Mouse (Mus musculus) intestine, embryonic 15.5 days (tissue): ENCODE results near the gene Ghsr. TPM values are rescaled to one million over a fixed set of nuclear protein-coding genes. Genes with fewer than 3 reads are reported as not detected.
"Not testable (repeated sequence)": the region's sequence is repeated elsewhere in the genome, so short reads cannot be mapped to it uniquely, and the experiment has no call there.

ENCODE experiments used
- ATAC-seq: fragments of 200-750 bp; cut with Nextera tagmentation; 2 replicates; pipeline ENCODE4 v1.8.0; 2017; ENCODE audit warnings: moderate TSS enrichment, moderate library complexity
- H3K27ac ChIP-seq: fragments of 300-500 bp; sonication (generic); 2 replicates; pipeline ENCODE4 v1.5.1; 2015; ENCODE audit warnings: mild to moderate bottlenecking, inconsistent platforms
- H3K27me3 ChIP-seq: fragments of 300-500 bp; sonication (generic); replicated peaks from 2 replicates; pipeline ENCODE4 v1.6.1; 2015; ENCODE audit warnings: inconsistent platforms
- H3K36me3 ChIP-seq: fragments of 300-500 bp; sonication (generic); 2 replicates; pipeline ENCODE4 v1.6.1; 2015; ENCODE audit warnings: inconsistent platforms
- H3K4me1 ChIP-seq: fragments of 300-500 bp; sonication (generic); replicated peaks from 2 replicates; pipeline ENCODE4 v1.6.1; 2015; ENCODE audit warnings: inconsistent platforms
- H3K4me2 ChIP-seq: fragments of 300-500 bp; sonication (generic); replicated peaks from 2 replicates; pipeline ENCODE4 v1.6.1; 2015; ENCODE audit warnings: mild to moderate bottlenecking, inconsistent platforms
- H3K4me3 ChIP-seq: fragments of 300-500 bp; sonication (generic); replicated peaks from 2 replicates; pipeline ENCODE4 v1.5.1; 2015; ENCODE audit warnings: inconsistent platforms
- H3K9ac ChIP-seq: fragments of 300-500 bp; sonication (generic); 2 replicates; pipeline ENCODE4 v1.6.1; 2015; ENCODE audit warnings: inconsistent platforms
- H3K9me3 ChIP-seq: fragments of 300-500 bp; sonication (generic); 2 replicates; pipeline ENCODE4 v1.6.1; 2016; ENCODE audit warnings: inconsistent platforms
- WGBS: fragments of 180-500 bp; shearing (Covaris S2); methylation state at CpG from one replicate; pipeline ENCODE4 v1.1.7; 2015; 5-methylcytosine and 5-hydroxymethylcytosine counted together
- polyA plus RNA-seq: library from polyadenylated mRNA; unstranded; fragments of >200 nt; fragmentation: Nextera tagmentation; extraction: Ambion mirVana; gene quantifications from 2 replicates; pipeline ENCODE4 v1.2.1, GENCODE M21; 2015

Gene Ghsr
- polyA plus RNA-seq, 1 experiment from 2014 or later, result not detected

DNA sequence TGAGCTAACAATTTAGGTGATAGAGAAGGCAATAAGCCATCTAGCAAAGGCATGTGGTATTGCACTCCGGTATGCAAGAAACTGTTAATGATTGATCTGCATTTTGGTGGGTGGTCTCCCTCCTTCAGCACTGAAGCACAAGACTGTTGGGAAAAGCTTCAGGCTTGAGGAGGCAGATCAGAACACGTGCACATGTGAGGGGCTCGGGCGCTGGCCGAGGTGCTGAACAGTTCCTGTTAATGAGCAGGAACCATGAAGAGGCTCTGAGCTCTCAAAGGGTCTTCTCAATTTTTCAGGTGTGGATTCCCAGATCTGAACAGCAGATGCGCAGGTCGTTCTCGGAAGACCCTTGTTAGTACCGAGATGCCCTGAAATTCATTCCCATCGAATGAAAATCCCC lies 1.0 kb upstream of the Ghsr start:
- WGBS, result 7% methylated on average over 10 of the region's 10 CpGs
- Histone ChIP-seq H3K4me1 (peaks cover 8% of the 10 kb centered on the region), H3K9me3 (no peaks in the 10 kb centered on the region), H3K4me2 (no peak overlapping the region), H3K36me3 (no peaks in the 10 kb centered on the region), H3K9ac (no peak overlapping the region), H3K27ac (no peak overlapping the region), H3K27me3 (peaks cover 37% of the 10 kb centered on the region), H3K4me3 (no peak overlapping the region)
- no peak for ATAC-seq

DNA sequence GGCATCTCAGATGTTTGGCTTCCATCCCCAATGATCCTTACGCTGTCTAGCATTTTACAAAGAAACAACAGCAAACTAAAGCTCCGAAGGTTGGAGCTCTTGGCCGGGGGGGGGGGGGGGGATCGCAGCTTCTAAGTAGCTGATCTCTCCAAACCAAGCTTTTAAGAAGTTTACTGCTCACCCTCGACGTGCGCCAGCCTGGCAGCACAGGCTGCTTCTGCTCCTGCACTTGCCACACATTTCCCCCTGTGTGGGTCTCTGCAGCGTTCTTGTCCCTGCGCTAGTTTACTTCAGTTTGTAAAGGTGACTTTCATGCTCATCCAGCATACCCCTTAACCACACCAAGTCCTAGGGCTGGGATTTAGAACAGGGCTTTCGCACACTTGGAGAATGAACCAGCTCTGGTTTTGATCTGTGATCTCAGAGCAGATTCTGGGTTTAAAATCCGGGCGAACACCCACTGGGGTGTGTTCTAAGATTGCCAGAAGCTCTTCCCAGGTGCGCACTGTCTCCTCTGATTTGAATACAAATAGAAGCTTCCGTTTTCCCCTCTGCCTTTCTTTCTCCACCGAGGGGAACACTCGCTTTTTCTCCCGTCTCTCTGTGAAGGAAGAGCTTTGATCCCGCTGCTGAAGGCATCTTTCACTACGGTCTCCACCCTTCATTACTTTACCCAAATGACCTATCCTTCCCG lies 422 bp upstream of the Ghsr start:
- no peak overlapping the region for H3K9ac ChIP-seq
- H3K27ac ChIP-seq, result no peak overlapping the region
- 5% methylated on average over 20 of the region's 20 CpGs for WGBS
- no peaks in the 10 kb centered on the region for H3K9me3 ChIP-seq
- H3K36me3 ChIP-seq, result no peaks in the 10 kb centered on the region
- peaks cover 8% of the 10 kb centered on the region for H3K4me1 ChIP-seq
- no peak overlapping the region for H3K4me3 ChIP-seq
- H3K4me2 ChIP-seq, result no peak overlapping the region
- H3K27me3 ChIP-seq, result peaks cover 37% of the 10 kb centered on the region
- ATAC-seq, result no peak

DNA sequence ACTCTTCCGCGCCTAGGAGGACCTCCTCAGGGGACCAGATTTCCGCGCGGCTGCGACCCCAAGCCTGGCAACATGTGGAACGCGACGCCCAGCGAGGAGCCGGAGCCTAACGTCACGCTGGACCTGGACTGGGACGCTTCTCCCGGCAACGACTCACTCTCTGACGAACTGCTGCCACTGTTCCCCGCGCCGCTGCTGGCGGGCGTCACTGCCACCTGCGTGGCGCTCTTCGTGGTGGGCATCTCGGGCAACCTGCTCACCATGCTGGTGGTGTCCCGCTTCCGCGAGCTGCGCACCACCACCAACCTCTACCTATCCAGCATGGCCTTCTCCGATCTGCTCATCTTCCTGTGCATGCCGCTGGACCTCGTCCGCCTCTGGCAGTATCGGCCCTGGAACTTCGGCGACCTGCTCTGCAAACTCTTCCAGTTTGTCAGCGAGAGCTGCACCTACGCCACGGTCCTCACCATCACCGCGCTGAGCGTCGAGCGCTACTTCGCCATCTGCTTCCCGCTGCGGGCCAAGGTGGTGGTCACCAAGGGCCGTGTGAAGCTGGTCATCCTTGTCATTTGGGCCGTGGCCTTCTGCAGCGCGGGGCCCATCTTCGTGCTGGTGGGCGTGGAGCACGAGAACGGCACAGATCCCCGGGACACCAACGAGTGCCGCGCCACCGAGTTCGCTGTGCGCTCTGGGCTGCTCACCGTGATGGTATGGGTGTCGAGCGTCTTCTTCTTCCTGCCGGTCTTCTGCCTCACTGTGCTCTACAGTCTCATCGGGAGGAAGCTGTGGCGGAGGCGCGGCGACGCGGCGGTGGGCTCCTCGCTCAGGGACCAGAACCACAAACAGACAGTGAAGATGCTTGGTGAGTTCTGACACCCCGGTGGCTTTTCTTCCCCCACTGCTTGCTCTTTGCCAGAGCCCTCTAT lies 837 bp downstream of the Ghsr start:
- H3K27ac ChIP-seq, result no peak overlapping the region
- H3K4me2 ChIP-seq, result peak overlapping the region; percentile 50
- peak overlapping the region; percentile 16; the same call in 1 of the 2 replicates for H3K4me3 ChIP-seq
- no peak overlapping the region for H3K9ac ChIP-seq
- H3K27me3 ChIP-seq, result peaks cover 37% of the 10 kb centered on the region
- ATAC-seq, result no peak
- H3K4me1 ChIP-seq, result peaks cover 8% of the 10 kb centered on the region
- H3K9me3 ChIP-seq, result no peaks in the 10 kb centered on the region
- no peaks in the 10 kb centered on the region for H3K36me3 ChIP-seq
- WGBS, result 2% methylated on average over 77 of the region's 77 CpGs

DNA sequence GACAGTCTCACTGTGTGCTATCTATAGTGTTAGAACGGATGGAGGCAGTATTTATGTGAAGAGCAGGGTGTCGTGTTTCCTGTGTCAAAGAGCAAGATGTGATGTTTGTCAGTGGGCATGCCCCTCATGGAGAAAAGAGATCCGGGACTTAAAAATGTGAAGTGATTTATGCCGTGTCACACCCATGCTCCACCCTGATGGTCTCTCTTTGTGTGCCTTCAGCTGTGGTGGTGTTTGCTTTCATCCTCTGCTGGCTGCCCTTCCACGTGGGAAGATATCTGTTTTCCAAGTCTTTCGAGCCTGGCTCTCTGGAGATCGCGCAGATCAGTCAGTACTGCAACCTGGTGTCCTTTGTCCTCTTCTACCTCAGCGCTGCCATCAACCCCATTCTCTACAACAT lies 3.2 kb downstream of the Ghsr start:
- peaks cover 8% of the 10 kb centered on the region for H3K4me1 ChIP-seq
- no peak overlapping the region for H3K4me2 ChIP-seq
- H3K27me3 ChIP-seq, result peaks cover 37% of the 10 kb centered on the region
- no peaks in the 10 kb centered on the region for H3K36me3 ChIP-seq
- WGBS, result 46% methylated on average over 9 of the region's 9 CpGs
- H3K4me3 ChIP-seq, result no peak overlapping the region
- H3K9ac ChIP-seq, result no peak overlapping the region
- no peak overlapping the region for H3K27ac ChIP-seq
- no peak for ATAC-seq
- H3K9me3 ChIP-seq, result no peaks in the 10 kb centered on the region

DNA sequence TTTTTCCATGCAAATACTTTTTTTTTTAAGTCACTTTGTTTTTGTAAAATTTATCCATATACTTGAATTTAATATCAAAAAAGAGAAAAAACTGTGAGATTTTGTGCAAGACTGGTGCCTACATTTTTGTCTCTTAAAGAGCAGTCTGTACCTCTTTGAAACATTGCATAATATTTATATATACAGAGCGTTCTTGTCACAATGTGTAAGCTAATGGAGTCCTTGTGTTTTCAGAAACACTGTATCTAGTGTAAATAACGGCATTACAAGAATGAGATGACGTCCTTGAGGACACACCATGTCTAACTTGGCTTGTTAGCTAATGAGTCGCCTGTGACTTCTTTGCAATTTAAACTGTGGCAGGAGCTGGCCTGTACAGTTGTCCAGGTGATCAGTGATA lies 6.8 kb downstream of the Ghsr start:
- H3K4me2 ChIP-seq, result no peak overlapping the region
- no peaks in the 10 kb centered on the region for H3K4me1 ChIP-seq
- peaks cover 9% of the 10 kb centered on the region for H3K27me3 ChIP-seq
- 58% methylated on average over 4 of the region's 4 CpGs for whole genome bisulfite sequencing
- no peak overlapping the region for H3K9ac ChIP-seq
- no peak for ATAC-seq
- no peak overlapping the region for H3K27ac ChIP-seq
- H3K4me3 ChIP-seq, result no peak overlapping the region
- no peaks in the 10 kb centered on the region for H3K9me3 ChIP-seq
- H3K36me3 ChIP-seq, result no peaks in the 10 kb centered on the region

- no peaks in the 10 kb centered on the region for H3K9me3 ChIP-seq
- H3K4me1 ChIP-seq, result no peaks in the 10 kb centered on the region
- WGBS, result 60% methylated on average over 3 of the region's 3 CpGs
- H3K27ac ChIP-seq, result no peak overlapping the region
- no peaks in the 10 kb centered on the region for H3K27me3 ChIP-seq
- H3K9ac ChIP-seq, result no peak overlapping the region
- H3K36me3 ChIP-seq, result no peaks in the 10 kb centered on the region
- no peak overlapping the region for H3K4me3 ChIP-seq
- ATAC-seq, result no peak
- no peak overlapping the region for H3K4me2 ChIP-seq
Measured at GRCm38 (mm10) chr3:27384836-27385235, 13.7 kb downstream of the Ghsr start.

DNA sequence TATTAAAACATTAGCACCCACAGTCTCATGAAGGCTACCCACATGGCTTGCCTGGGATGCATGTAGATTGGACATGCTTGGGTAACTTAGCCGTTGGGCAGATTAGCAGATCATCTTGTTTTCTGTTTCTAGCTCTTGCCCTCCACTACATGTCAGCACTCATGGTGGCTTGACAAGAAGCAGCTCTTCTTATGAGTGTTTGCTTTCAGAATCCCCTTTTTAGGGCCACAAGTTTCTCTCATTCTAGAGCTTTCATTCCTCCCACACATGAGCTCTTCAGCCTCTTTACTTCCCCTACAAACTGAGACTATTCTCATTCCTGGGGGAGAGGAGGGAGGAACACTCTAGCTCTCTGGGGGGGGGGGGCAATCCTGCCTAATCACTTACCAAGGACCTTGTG lies 18.8 kb downstream of the Ghsr start:
- 62% methylated on average over 1 of the region's 1 CpGs for WGBS
- Histone ChIP-seq H3K4me1 (no peaks in the 10 kb centered on the region), H3K9me3 (no peaks in the 10 kb centered on the region), H3K4me2 (no peak overlapping the region), H3K27ac (no peak overlapping the region), H3K27me3 (no peaks in the 10 kb centered on the region), H3K4me3 (no peak overlapping the region), H3K9ac (no peak overlapping the region), H3K36me3 (no peaks in the 10 kb centered on the region)
- ATAC-seq, result no peak

GRCm38 (mm10) chr3:27400996-27401395 lies 29.8 kb downstream of the Ghsr start:
- 94% methylated on average over 3 of the region's 3 CpGs for WGBS
- not testable (repeated sequence) for H3K27ac ChIP-seq, H3K4me1 ChIP-seq, H3K36me3 ChIP-seq, H3K4me2 ChIP-seq, H3K4me3 ChIP-seq, ATAC-seq, H3K27me3 ChIP-seq, H3K9ac ChIP-seq, H3K9me3 ChIP-seq

- Histone ChIP-seq H3K9ac (no peak overlapping the region), H3K4me1 (no peaks in the 10 kb centered on the region), H3K4me3 (no peak overlapping the region), H3K27ac (no peak overlapping the region), H3K4me2 (no peak overlapping the region), H3K9me3 (no peaks in the 10 kb centered on the region), H3K27me3 (no peaks in the 10 kb centered on the region), H3K36me3 (no peaks in the 10 kb centered on the region)
- WGBS, result 80% methylated on average over 3 of the region's 3 CpGs
- no peak for ATAC-seq
Measured at GRCm38 (mm10) chr3:27406440-27406839, 35.3 kb downstream of the Ghsr start.

DNA sequence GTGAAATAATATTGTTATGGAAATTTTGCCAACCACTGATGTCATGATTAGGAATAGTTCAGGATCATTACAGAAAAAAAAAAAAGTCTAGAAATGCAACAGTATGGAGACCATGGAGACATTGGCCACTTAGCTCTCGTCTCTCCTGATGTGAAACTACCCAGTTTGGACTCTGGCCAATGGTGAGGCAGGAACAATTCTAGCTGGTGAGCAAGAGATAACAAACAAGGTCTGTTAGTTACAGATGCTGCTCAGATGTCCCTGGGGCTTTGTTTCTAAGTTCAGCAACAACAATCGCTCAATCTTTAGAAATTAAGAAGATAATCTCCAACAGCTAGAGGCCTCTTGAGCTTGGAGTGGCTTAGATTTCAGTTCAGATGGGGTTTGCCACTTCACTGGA lies 37.4 kb downstream of the Ghsr start:
- 75% methylated on average over 2 of the region's 2 CpGs for WGBS
- no peak for ATAC-seq
- no peaks in the 10 kb centered on the region for H3K9me3 ChIP-seq

DNA sequence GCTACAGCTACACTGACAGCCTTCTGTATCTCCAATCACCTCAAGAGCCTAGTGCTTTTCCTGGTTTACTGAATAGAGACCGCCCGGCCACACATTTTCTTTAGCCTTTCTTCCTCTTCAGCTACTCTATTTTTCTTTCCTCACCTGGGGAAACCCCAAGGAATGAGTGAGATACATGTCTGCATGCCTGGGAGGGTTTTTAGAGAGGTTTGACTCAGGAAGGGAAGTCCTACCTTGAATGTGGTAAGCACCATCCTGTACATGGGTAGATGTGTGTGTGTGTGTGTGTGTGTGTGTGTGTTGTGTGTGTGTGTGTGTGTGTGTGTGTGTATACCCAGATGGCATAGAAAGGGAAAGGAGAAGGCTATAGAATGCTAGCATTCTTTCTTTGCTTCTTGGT lies 40.1 kb downstream of the Ghsr start:
- Histone ChIP-seq H3K27ac (no peak overlapping the region), H3K9ac (no peak overlapping the region), H3K4me2 (no peak overlapping the region), H3K4me3 (no peak overlapping the region), H3K36me3 (no peaks in the 10 kb centered on the region), H3K4me1 (no peaks in the 10 kb centered on the region), H3K9me3 (no peaks in the 10 kb centered on the region), H3K27me3 (no peaks in the 10 kb centered on the region)
- 89% methylated on average over 2 of the region's 2 CpGs for WGBS
- no peak for ATAC-seq

More for the DNA sequence above, 37.4 kb downstream of the Ghsr start:
- no peaks in the 10 kb centered on the region for H3K27me3 ChIP-seq
- no peak overlapping the region for H3K4me2 ChIP-seq
- H3K9ac ChIP-seq, result no peak overlapping the region
- H3K4me1 ChIP-seq, result no peaks in the 10 kb centered on the region
- no peak overlapping the region for H3K27ac ChIP-seq
- no peaks in the 10 kb centered on the region for H3K36me3 ChIP-seq
- H3K4me3 ChIP-seq, result no peak overlapping the region

GRCm38 (mm10) chr3:27413566-27413965 lies 42.4 kb downstream of the Ghsr start:
- no peak for ATAC-seq
- Histone ChIP-seq H3K27me3 (no peaks in the 10 kb centered on the region), H3K27ac (no peak overlapping the region), H3K4me1 (no peaks in the 10 kb centered on the region), H3K4me3 (no peak overlapping the region), H3K9me3 (no peaks in the 10 kb centered on the region), H3K9ac (no peak overlapping the region), H3K36me3 (peaks cover 6% of the 10 kb centered on the region; the same call in 1 of the 2 replicates), H3K4me2 (no peak overlapping the region)
- 80% methylated on average over 3 of the region's 3 CpGs for WGBS
